Mouse (Mus musculus) forebrain, embryonic 11.5 days (tissue): ENCODE measurements around the gene Ankrd31. TPM values are rescaled to one million over a fixed set of nuclear protein-coding genes. Genes with fewer than 3 reads are reported as not detected.
A peak's percentile ranks its signal among the peaks of the same experiment; 100 is the strongest.

ENCODE experiments used
- ATAC-seq: fragments of 200-750 bp; cut with Nextera tagmentation; replicated peaks from 2 replicates; pipeline ENCODE4 v1.8.0; 2017; ENCODE audit warnings: moderate TSS enrichment; ENCODE audit not compliant: low FRiP score
- DNase-seq: peaks from one replicate; pipeline ENCODE4 v3.0.0-alpha.2; 2017; ENCODE audit warnings: low spot score
- H3K27ac ChIP-seq: fragments of 300-500 bp; sonication (generic); 2 replicates; pipeline ENCODE4 v1.5.1; 2014; ENCODE audit warnings: low read depth, low read length
- H3K27me3 ChIP-seq: fragments of 300-500 bp; sonication (generic); 2 replicates; pipeline ENCODE4 v1.6.1; 2014; ENCODE audit warnings: mild to moderate bottlenecking, low read length, mixed read lengths; ENCODE audit not compliant: control insufficient read depth, insufficient read depth
- H3K36me3 ChIP-seq: fragments of 300-500 bp; sonication (generic); 2 replicates; pipeline ENCODE4 v1.6.1; 2014; ENCODE audit warnings: mild to moderate bottlenecking, low read length, moderate library complexity, mixed read lengths; ENCODE audit not compliant: control insufficient read depth, insufficient read depth
- H3K4me1 ChIP-seq: fragments of 300-500 bp; sonication (generic); replicated peaks from 2 replicates; pipeline ENCODE4 v1.6.1; 2014; ENCODE audit warnings: low read length, mixed read lengths; ENCODE audit not compliant: control insufficient read depth, insufficient read depth
- H3K4me2 ChIP-seq: fragments of 300-500 bp; sonication (generic); 2 replicates; pipeline ENCODE4 v1.6.1; 2014; ENCODE audit warnings: low read depth, mild to moderate bottlenecking, low read length, moderate library complexity, mixed read lengths; ENCODE audit not compliant: severe bottlenecking
- H3K4me3 ChIP-seq: fragments of 300-500 bp; sonication (generic); 2 replicates; pipeline ENCODE4 v1.5.1; 2014; ENCODE audit warnings: low read depth, low read length
- H3K9ac ChIP-seq: fragments of 300-500 bp; sonication (generic); 2 replicates; pipeline ENCODE4 v1.6.1; 2014; ENCODE audit warnings: low read length
- H3K9me3 ChIP-seq: fragments of 300-500 bp; sonication (generic); 2 replicates; pipeline ENCODE4 v1.6.1; 2016; ENCODE audit warnings: low read length, mixed read lengths; ENCODE audit not compliant: control insufficient read depth
- WGBS: fragments of 180-500 bp; shearing (Covaris S2); extraction: QIAGEN DNeasy Blood & Tissue Kit; methylation state at CpG from one replicate; pipeline ENCODE4 v1.1.7; 2014; 5-methylcytosine and 5-hydroxymethylcytosine counted together
- polyA plus RNA-seq: library from polyadenylated mRNA; unstranded; fragments of >200 nt; fragmentation: Nextera tagmentation; extraction: Ambion mirVana; gene quantifications from 2 replicates; pipeline ENCODE4 v1.2.1, GENCODE M21; 2014

Ankrd31 gene
- polyA plus RNA-seq, 1 experiment from 2014 or later = not detected

DNA sequence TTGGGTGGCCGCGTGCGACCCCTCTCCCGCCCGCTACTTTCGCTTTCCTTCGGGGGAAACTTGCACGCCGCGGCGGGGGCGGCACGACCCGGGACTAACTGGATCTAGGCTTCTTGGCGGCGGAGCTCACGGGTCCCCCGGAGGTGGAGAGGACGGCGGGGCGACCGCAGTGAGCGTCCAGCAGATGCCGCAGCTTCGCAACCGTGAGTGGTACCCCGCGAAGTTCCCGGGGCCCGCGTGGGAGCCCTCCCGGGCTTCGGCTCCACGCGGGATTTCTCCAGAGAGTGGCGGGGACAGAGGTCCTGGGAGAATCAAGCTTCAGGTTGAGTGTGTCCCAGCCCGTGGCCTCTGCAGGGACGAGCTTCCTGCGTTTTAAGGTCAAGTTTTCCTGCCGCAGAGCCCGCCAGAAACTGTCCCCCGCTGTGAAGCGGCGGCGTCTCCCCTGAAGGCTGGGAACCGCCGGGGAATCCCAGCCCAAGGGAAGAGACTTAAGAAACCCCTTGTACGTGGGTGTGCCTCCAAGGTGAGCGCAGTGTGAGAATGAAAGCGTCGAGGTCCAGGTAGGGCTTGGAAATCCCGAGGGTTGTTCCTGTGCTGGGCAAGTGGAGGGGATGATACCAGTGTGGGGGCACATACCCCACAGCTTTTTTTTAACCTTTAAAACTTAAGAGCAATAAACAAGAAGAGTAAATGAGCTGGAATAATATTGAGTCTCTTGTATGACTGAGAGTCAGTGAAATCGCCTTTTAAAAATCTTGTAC, 177.1 kb downstream of the Ankrd31 start:
- Histone ChIP-seq H3K27ac (no peak overlapping the region), H3K9ac (peak overlapping the region; percentile 56), H3K4me1 (peaks cover 3% of the 10 kb centered on the region; the same call in 1 of the 2 replicates), H3K4me2 (peak overlapping the region; percentile 98), H3K9me3 (no peaks in the 10 kb centered on the region), H3K27me3 (peaks cover 17% of the 10 kb centered on the region; the same call in 1 of the 2 replicates), H3K36me3 (no peaks in the 10 kb centered on the region), H3K4me3 (peak overlapping the region; percentile 55)
- DNase-seq (peak; percentile 72), ATAC-seq (peak; percentile 5; the same call in 1 of the 2 replicates)
- under 1% methylated on average over 47 of the region's 53 CpGs for WGBS

DNA sequence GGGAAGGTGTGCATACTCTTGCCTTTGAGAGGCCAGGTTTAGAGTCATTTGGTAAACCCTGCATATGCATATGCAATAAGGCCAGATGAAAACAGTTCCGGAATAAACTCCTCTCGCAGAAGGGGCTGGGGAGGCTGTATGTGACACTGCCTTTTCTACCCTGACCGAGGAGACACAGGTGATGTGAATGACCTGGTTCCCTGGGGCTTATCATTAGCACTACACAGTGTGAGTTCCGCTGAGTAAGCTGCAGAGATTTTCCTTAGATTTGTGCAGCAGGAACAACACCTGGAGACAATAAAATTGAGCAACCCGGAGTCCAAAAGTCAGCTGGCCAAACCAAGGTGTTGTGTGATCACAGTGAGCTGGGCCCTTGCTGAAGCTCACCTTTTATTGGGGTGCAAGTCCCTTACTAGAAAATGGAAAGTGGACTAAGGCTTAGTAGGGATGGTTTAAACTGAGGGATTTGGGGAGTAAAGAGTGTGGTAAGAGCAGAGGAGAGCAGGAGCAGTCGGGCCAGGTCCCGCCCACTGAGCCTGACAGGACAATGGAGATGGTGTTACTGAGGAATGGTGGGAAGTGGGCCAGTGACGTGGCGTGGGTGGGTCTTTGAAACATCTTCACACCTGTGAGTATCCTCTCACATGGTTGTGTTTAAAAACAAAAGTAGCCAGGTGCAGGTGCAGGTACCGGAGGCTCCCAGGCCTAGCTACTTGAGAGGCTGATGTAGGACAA, 178.1 kb downstream of the Ankrd31 start:
- 38% methylated on average over 10 of the region's 10 CpGs for WGBS
- H3K27ac ChIP-seq = no peak overlapping the region
- peaks cover 17% of the 10 kb centered on the region; the same call in 1 of the 2 replicates for H3K27me3 ChIP-seq

DNA sequence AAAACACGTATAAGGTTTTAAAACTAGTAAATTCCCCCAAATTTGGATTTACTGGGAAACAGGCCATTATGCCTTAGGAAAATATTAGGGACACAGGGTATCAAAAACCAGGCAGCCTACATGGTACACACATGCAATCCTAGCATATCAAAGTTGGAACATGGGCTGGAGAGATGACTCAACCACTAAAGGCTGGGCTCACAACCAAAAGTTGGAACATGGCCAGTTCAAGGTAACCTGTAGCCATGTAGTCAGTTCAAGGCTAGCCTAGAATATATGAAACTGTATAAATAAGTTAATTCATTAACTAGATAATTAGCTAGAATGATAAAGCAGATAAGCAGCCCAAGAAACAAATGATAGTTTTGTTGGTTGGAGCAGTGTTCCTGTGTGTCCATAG, 179.7 kb downstream of the Ankrd31 start:
- 100% methylated on average over 1 of the region's 1 CpGs for WGBS
- Histone ChIP-seq H3K4me2 (no peak overlapping the region), H3K27me3 (peaks cover 17% of the 10 kb centered on the region; the same call in 1 of the 2 replicates), H3K9ac (no peak overlapping the region), H3K27ac (no peak overlapping the region), H3K4me3 (no peak overlapping the region), H3K4me1 (peaks cover 3% of the 10 kb centered on the region; the same call in 1 of the 2 replicates), H3K9me3 (no peaks in the 10 kb centered on the region), H3K36me3 (no peaks in the 10 kb centered on the region)
- ATAC-seq (no peak), DNase-seq (no peak)

More for the DNA sequence above, 178.1 kb downstream of the Ankrd31 start:
- H3K4me1 ChIP-seq = peaks cover 3% of the 10 kb centered on the region; the same call in 1 of the 2 replicates
- no peaks in the 10 kb centered on the region for H3K9me3 ChIP-seq
- ATAC-seq (no peak), DNase-seq (no peak)
- no peaks in the 10 kb centered on the region for H3K36me3 ChIP-seq
- H3K4me3 ChIP-seq = no peak overlapping the region
- no peak overlapping the region for H3K9ac ChIP-seq
- no peak overlapping the region for H3K4me2 ChIP-seq

DNA sequence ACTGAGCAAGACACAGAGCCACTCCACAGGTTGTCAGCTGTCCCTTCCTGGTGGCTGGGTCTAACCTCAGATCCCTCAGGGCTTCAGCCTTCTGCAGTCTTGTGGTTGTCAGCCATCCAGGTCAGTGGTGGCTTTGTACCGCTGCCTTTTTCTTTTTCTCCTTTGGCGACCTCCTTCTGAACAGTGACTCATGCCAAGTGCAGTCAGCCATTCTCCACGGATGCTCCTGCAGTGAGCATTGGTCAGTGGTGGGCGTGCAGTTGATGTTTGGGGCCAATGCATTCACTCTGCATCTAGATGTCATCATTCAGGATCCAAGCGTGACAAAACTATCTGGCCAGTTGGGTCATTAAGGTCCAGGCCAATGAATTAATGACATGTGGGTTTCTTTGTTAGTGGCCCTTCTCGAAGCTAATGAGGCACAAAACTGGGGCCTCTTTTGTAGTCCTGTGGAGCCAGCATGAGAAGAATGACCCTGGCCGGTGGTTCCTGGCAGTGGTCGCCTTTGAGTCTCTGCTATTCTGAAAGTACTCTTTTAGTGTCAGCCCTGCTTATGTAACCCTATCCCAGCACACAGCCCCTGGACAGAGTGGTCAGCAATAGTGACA, 180.5 kb downstream of the Ankrd31 start:
- no peak overlapping the region for H3K27ac ChIP-seq
- DNase-seq = no peak
- 0 out of 2 replicates have a peak, but pooled peaks have one; percentile 18 for ATAC-seq

DNA sequence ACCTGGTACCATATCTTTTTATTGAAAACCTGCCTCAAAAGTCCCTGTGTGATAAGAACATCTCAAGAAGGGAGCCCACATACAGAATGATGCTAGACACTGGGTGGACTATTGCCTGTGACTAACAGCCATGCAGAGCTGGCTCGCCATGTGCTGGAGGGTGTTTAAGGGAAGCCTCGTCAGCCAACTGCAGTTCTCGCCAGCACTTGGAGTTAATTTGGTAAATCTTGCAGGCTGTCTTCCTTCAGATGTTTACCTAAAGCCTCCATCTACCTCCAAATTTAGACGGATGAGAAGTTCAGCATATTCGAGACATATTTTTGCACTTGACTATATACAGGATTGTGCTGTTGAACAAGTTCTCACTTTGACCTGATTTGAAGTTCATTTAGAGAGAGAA, 184.7 kb downstream of the Ankrd31 start:
- H3K36me3 ChIP-seq = no peaks in the 10 kb centered on the region
- H3K4me2 ChIP-seq = no peak overlapping the region
- H3K9me3 ChIP-seq = no peaks in the 10 kb centered on the region
- ATAC-seq = no peak
- H3K4me3 ChIP-seq = no peak overlapping the region
- H3K4me1 ChIP-seq = no peaks in the 10 kb centered on the region; the same call in 1 of the 2 replicates
- H3K27me3 ChIP-seq = no peaks in the 10 kb centered on the region
- H3K27ac ChIP-seq = no peak overlapping the region
- H3K9ac ChIP-seq = no peak overlapping the region
- DNase-seq = peak; percentile 18
- WGBS = 84% methylated on average over 5 of the region's 5 CpGs

More for the DNA sequence above, 180.5 kb downstream of the Ankrd31 start:
- Histone ChIP-seq H3K9me3 (no peaks in the 10 kb centered on the region), H3K4me3 (no peak overlapping the region), H3K9ac (no peak overlapping the region), H3K36me3 (no peaks in the 10 kb centered on the region), H3K27me3 (peaks cover 17% of the 10 kb centered on the region; the same call in 1 of the 2 replicates), H3K4me2 (no peak overlapping the region), H3K4me1 (peaks cover 3% of the 10 kb centered on the region; the same call in 1 of the 2 replicates)
- 29% methylated on average over 8 of the region's 8 CpGs for whole genome bisulfite sequencing

DNA sequence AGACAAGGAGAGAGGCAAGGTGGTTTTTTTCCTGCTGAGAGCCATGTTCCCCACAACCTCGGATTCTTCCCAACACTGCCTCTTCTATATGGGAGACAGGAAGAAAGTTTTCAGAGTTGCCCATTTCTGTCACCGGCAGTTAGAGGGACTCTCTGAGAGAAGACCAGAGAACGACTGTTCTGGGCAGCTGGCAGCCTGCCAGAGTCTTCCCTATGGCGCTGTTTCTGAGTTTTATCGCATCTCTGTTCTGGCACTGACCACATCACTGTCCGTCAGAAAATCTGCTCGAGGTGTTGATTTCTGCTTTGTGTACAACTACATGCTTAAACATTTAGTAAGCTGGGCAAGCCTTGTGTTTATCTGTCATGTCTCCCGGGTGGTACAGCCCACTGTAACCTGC, 185.3 kb downstream of the Ankrd31 start:
- Histone ChIP-seq H3K4me1 (no peaks in the 10 kb centered on the region; the same call in 1 of the 2 replicates), H3K36me3 (no peaks in the 10 kb centered on the region), H3K4me3 (no peak overlapping the region), H3K4me2 (no peak overlapping the region), H3K9me3 (no peaks in the 10 kb centered on the region), H3K9ac (no peak overlapping the region), H3K27me3 (no peaks in the 10 kb centered on the region), H3K27ac (no peak overlapping the region)
- DNase-seq (no peak), ATAC-seq (no peak)
- WGBS = 86% methylated on average over 8 of the region's 8 CpGs

DNA sequence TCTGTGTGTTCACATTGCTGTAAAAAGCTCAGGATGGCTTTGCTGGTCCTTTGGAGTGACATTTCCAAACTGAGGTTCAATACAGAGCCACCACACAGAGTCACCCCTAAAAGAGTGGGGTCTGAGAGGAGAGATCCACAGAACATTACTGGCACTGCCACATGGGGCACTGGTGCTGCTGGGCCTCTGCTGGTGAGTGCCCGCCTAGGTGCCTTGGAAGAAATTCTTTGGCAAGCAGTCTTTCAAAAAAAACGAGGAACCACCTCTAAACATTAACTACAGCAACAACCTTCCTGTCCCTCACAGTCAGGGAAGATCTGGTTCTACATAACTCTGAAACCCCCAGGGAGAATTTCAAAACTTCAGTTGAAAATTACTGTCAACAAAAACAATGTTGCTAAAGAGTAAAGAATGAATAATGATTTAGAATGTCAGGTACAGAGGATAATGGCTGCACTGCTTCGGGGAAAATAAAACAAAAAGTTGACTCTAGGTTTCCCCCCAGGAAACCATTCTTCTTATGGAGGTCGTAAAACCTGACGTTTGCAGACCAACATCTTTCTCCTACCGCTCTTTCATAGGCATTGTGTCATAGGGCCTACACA, 188.2 kb downstream of the Ankrd31 start:
- Histone ChIP-seq H3K27ac (no peak overlapping the region), H3K4me3 (no peak overlapping the region), H3K9me3 (no peaks in the 10 kb centered on the region), H3K27me3 (no peaks in the 10 kb centered on the region), H3K4me1 (no peaks in the 10 kb centered on the region), H3K9ac (no peak overlapping the region), H3K36me3 (no peaks in the 10 kb centered on the region), H3K4me2 (no peak overlapping the region)
- DNase-seq (no peak), ATAC-seq (no peak)
- 67% methylated on average over 6 of the region's 6 CpGs for WGBS

DNA sequence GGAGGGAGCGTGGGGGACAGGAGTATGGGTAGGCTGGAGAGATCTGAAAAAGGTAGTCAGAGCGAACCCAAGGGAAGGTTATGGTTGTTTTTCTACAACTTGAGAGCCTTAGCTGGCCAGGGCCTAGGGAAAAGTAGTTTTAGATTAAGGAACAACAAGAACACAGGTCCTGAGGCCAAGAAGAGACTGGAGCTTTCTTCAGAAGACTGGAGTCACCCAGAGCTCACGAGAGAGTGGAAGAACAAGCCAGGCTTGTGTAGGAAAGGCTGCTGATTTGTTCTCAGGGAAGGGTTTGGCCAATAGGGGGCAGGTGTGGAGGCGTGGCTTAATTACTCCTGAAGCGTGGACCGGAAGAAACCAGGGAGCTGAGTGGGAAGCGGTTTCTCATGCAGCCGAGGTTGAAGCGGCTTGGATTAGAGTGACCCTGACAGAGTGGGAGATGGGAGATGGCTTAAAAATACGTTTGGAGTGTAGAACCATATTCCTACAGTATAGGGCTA, 189.0 kb downstream of the Ankrd31 start:
- Histone ChIP-seq H3K9ac (no peak overlapping the region), H3K4me2 (no peak overlapping the region), H3K4me3 (no peak overlapping the region), H3K9me3 (no peaks in the 10 kb centered on the region), H3K4me1 (no peaks in the 10 kb centered on the region), H3K27me3 (no peaks in the 10 kb centered on the region), H3K36me3 (no peaks in the 10 kb centered on the region), H3K27ac (no peak overlapping the region)
- ATAC-seq (no peak), DNase-seq (no peak)
- 76% methylated on average over 10 of the region's 10 CpGs for WGBS
